ENCODE assay signal across 25 mouse cellular contexts in genomic region chr2:115529878-115530277, GRCm38 (mm10). TPM values are rescaled to one million over a fixed set of nuclear protein-coding genes. Genes with fewer than 3 reads are reported as not detected.
DNase-seq lines count a peak whose midpoint lies in the region; ATAC-seq and TF ChIP-seq lines count a peak whose summit lies in the region.
"Had no signal": no experiment of that assay in that cellular context is flagged by ENCODE, and none has a peak within 500 bp of the region (broad histone marks: within the 10 kb centered on the region; RNA-seq: fewer than 3 reads in every experiment).

No protein-coding gene starts in this region.

- TF ChIP-seq CTCF in Patski (IDR thresholded peaks at IDR 0.05): no peak

- POLR2A ChIA-PET in Patski (lab: Charles Lee): no interaction called here

- no peaks in the 10 kb centered on the region for H3K27me3 ChIP-seq in Patski
- H3K27me3 ChIP-seq: embryonic facial prominence, embryonic 13.5 days; forebrain, embryonic 13.5 days; heart, embryonic 13.5 days had no signal

- peak; percentile 89 for ATAC-seq in Patski
- ATAC-seq: activated CD4-positive, CD25-positive, alpha-beta regulatory T cell, adult 4 months; CD4-positive, CD25-positive, alpha-beta regulatory T cell, adult 4 months; forebrain, embryonic 13.5 days; forebrain, embryonic 16.5 days; hindbrain, postnatal 0 days; inflammation-experienced regulatory T-cells, adult 6 months; intestine, embryonic 16.5 days had no signal

- CTCF ChIA-PET in Patski (lab: Charles Lee): no interaction called here

- DNase-seq in cerebellum, adult 9-11 months: peak; percentile 2
- DNase-seq in cerebellum, adult 11-12 months: no peak
- DNase-seq in heart, adult 11 months: peak; percentile 31
- no peak for DNase-seq in heart, adult 9 months (ENCODE audit: low spot score in 2 of 2)
- peak; percentile 75 for DNase-seq in Patski (ENCODE audit: low read depth, low spot score)
- no peak for DNase-seq in layer of hippocampus, adult 9-11 months
- no peak for DNase-seq in thymus, postnatal 36 days
- DNase-seq: adrenal gland, adult 8-10 months; adrenal gland, postnatal 25 days; cerebellum, adult 11 months; embryo, embryonic 11 days; gastrocnemius, postnatal 10 days; heart, adult 18-20 months; heart, postnatal 14 days; heart, postnatal 4 days; kidney, adult 18-20 months had no signal

- in situ Hi-C loops in Patski (cut with MboI; ENCODE audit: low pct_unique_long_range_greater_than_20kb): loop anchor here (10.0 kb wide), 1 partner anchor 575 kb away; no protein-coding TSS in a partner anchor

RNA-seq across cellular contexts. Expression of gene BC052040, which starts 51.6 kb away (rescaled TPM):
- 14.8 TPM for polyA plus RNA-seq in Patski (2021)

Comparison
In these comparisons a context has a peak if more than half of its experiments do, and no peak if none do; other contexts are left out.
1. DNase-seq: peak in cerebellum, adult 9-11 months (single experiment), heart, adult 11 months (single experiment) and Patski (single experiment); none in cerebellum, adult 11-12 months (single experiment), heart, adult 9 months (0 of 2), layer of hippocampus, adult 9-11 months (single experiment) and thymus, postnatal 36 days (0 of 2).